Mouse (Mus musculus) small intestine, adult 2 months (tissue): ENCODE results near the gene Atxn2l.

ENCODE experiments used
- CTCF ChIP-seq: fragments of 200-500 bp; IDR thresholded peaks from 2 replicates; pipeline ENCODE4 v1.5.1; 2012; ENCODE audit warnings: low read depth, mild to moderate bottlenecking, control low read depth, inconsistent platforms, low read length, moderate library complexity, mixed read lengths; ENCODE audit not compliant: insufficient replicate concordance, insufficient read length; ENCODE audit errors: extremely low read depth
- POLR2A ChIP-seq: fragments of 200-500 bp; IDR thresholded peaks from 2 replicates; pipeline ENCODE4 v1.6.1; 2012; ENCODE audit warnings: low read depth, mild to moderate bottlenecking, control low read depth, inconsistent platforms, low read length, moderate library complexity

DNA sequence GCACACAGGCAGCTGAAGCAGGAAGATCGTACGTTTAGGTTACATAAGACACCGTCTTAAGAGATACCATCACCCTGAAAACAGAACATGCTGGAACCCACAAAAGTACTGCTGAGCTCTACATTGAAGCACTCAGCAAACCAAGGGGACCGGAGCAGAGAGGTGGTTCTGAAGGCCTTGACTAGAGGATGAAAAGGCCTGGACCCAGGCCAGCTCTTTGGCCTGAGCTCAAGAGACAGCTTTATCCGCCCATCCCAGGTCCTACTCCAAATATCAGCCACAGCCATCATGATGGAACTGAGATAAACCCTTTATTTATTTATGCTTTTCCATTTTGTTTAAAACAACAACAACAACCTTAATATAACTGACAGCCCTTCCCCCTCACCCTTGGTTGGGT lies 36.5 kb downstream of the Atxn2l start:
- no peak for TF ChIP-seq CTCF
- no peak for TF ChIP-seq POLR2A
